Mouse (Mus musculus): ENCODE measurements at regions not wholly inside any gene's neighbourhood (a gene's known extent, or its start where the extent isn't known, plus 50 kb on each side); places are given as distances from the start of the nearest gene placed in this dataset.
"Not testable (repeated sequence)": the region's sequence is repeated elsewhere in the genome, so short reads cannot be mapped to it uniquely, and the experiment has no call there.

GRCm38 (mm10) chr14:53961426-53961825 is 292.5 kb downstream of the Dad1 start:
- not testable (repeated sequence) for TF ChIP-seq CTCF, POLR2A (IDR thresholded peaks at IDR 0.05; ENCODE audit: insufficient read depth, low read depth, low read length)

All from olfactory bulb, adult 2 months (tissue).